Mouse (Mus musculus): ENCODE data around the gene Pin4.

DNA sequence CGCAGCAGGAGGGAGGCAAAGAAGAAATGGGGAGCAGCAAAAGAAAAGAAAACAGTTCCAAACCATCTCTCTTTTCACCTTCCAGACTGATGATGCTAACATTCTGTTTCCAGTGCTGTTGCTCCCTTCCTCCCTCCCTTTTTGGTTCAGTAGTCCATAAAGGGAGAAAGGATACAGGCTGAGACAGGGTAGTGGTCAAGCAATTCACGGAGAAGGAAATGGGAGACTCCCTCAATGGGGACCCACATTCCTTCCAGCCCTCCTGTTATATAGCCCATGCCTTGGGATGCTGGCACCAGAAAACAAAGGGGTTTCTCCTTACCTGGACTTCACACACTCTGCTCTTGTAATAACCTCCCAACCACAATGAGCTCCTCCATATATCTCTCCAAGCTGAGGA, 47.7 kb upstream of the Pin4 start:
- TF ChIP-seq CTCF (IDR thresholded peaks at IDR 0.05; ENCODE audit: extremely low read depth, insufficient read depth, insufficient read length, insufficient replicate concordance) (no peak), POLR2A (IDR thresholded peaks at IDR 0.05; ENCODE audit: low read depth, low read length) (no peak)

All from spleen, adult 2 months (tissue).